8 mouse cellular contexts compared by ENCODE assay signal in the genomic region with DNA sequence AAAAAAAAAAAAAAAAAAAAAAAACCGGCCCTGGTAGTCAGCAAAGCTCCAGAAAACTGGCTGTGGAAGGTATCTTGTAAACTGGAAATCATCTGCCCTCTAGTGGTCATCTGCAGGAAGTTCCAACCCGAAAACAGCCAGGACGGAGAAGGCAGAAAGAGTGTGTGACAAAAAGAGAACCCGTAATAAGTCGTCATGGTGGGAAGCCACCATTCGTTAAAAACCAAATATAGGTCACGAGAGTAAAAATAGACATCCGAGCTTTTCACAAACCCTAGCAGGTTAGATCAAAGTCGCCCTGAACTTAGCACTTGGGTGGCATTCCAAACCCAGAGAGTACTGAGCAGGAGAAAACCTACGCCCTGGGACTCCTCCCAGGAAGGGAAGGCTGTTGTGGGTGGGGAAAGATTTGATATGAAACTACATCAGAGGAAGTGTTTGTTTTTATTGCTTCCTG. TPM values are rescaled to one million over a fixed set of nuclear protein-coding genes. Genes with fewer than 3 reads are reported as not detected.
DNase-seq lines count a peak whose midpoint lies in the region; ATAC-seq and TF ChIP-seq lines count a peak whose summit lies in the region.

No protein-coding gene starts in this region.

- no peak for TF ChIP-seq POLR2A in thymus, adult 2 months (IDR thresholded peaks at IDR 0.05; ENCODE audit: control insufficient read depth, extremely low read depth, insufficient read depth, low read length, poor library complexity)

- H3K4me1 ChIP-seq in G1E (ENCODE audit: insufficient read depth, low read depth, low read length) = no peaks in the 10 kb centered on the region
- peaks cover 12% of the 10 kb centered on the region for H3K4me1 ChIP-seq in heart, embryonic 16.5 days (ENCODE audit: control insufficient read depth, insufficient read depth, low read length)
- H3K4me1 ChIP-seq in liver, embryonic 14.5 days (replicated peaks; ENCODE audit: control insufficient read depth in 2 of 2, insufficient read depth in 2 of 2, low read length in 1 of 2) = peaks cover 0 to 6% of the 10 kb centered on the region in 2 experiments; a peak in 1 of 4 replicates
- H3K4me1 ChIP-seq in thymus, adult 2 months (replicated peaks; ENCODE audit: control insufficient read depth, insufficient read depth, low read length) = peaks cover 15% of the 10 kb centered on the region

- WGBS in heart, embryonic 16.5 days = 7% methylated on average over 10 of the region's 10 CpGs
- WGBS in liver, embryonic 14.5 days (ENCODE audit: insufficient replicate concordance) = 7% methylated on average over 10 of the region's 10 CpGs
- WGBS in thymus, adult 2 months = 1% methylated on average over 10 of the region's 10 CpGs

- H3K4me2 ChIP-seq in heart, embryonic 16.5 days (ENCODE audit: low read depth, low read length) = peak overlapping the region; percentile 65
- peak overlapping the region; percentile 28; the same call in 1 of the 2 replicates for H3K4me2 ChIP-seq in liver, embryonic 14.5 days (ENCODE audit: low read depth)

- peak overlapping the region; percentile 53; the same call in 1 of the 2 replicates for H3K9ac ChIP-seq in heart, embryonic 16.5 days (ENCODE audit: low read length)
- H3K9ac ChIP-seq in liver, embryonic 14.5 days (replicated peaks) = no peak overlapping the region

- ATAC-seq in G1E (ENCODE audit: extremely low read depth, insufficient number of reproducible peaks, low FRiP score, poor library complexity, severe bottlenecking) = 0 out of 2 replicates have a peak, but pooled peaks have one; percentile 28
- peak; percentile 56 for ATAC-seq in heart, embryonic 16.5 days (replicated peaks; ENCODE audit: extremely low read depth, insufficient read depth, low FRiP score)
- ATAC-seq in liver, embryonic 14.5 days (ENCODE audit: insufficient read depth) = no peak

- H3K27ac ChIP-seq in heart, embryonic 16.5 days (ENCODE audit: low read length) = peak overlapping the region; percentile 82
- no peak overlapping the region for H3K27ac ChIP-seq in liver, embryonic 14.5 days
- peak overlapping the region; percentile 53; the same call in 1 of the 2 replicates for H3K27ac ChIP-seq in thymus, adult 2 months (ENCODE audit: control insufficient read depth, insufficient read depth, low read length)

- TF ChIP-seq EP300 in liver, embryonic 14.5 days (IDR thresholded peaks at IDR 0.05; ENCODE audit: low read depth) = no peak

- no peak overlapping the region for H3K4me3 ChIP-seq in G1E (ENCODE audit: low read depth, low read length)
- H3K4me3 ChIP-seq in heart, embryonic 16.5 days (ENCODE audit: low read length) = peak overlapping the region; percentile 38
- no peak overlapping the region for H3K4me3 ChIP-seq in liver, embryonic 14.5 days (ENCODE audit: insufficient read depth in 1 of 2, low read depth in 2 of 2, low read length in 2 of 2)
- peak overlapping the region; percentile 21 for H3K4me3 ChIP-seq in thymus, adult 2 months (ENCODE audit: control insufficient read depth, insufficient read depth, low read length)

- DNase-seq in G1E (ENCODE audit: low spot score) = peak; percentile 9
- DNase-seq in brain, embryonic 18.5 days (ENCODE audit: low read depth, low spot score) = peak; percentile 71
- peak; percentile 57 for DNase-seq in fibroblast of lung, adult 2 months (ENCODE audit: low read depth)
- DNase-seq in kidney, postnatal 25 days = peak; percentile 68 to 69
- peak; percentile 20 to 32 (median 32) for DNase-seq in liver, embryonic 14.5 days (ENCODE audit: low read depth in 3 of 3, low spot score in 3 of 3)
- DNase-seq in neural tube, embryonic 10.5 days (ENCODE audit: extremely low spot score, low spot score) = peak; percentile 49
- DNase-seq in thymus, adult 2 months = peak; percentile 71

- H3K9me3 ChIP-seq in G1E (replicated peaks) = no peaks in the 10 kb centered on the region
- H3K9me3 ChIP-seq in heart, embryonic 16.5 days (replicated peaks; ENCODE audit: control insufficient read depth, low read length) = peaks cover 6% of the 10 kb centered on the region; the same call in 1 of the 2 replicates
- no peaks in the 10 kb centered on the region for H3K9me3 ChIP-seq in liver, embryonic 14.5 days (ENCODE audit: control insufficient read depth, low read length)

- H3K27me3 ChIP-seq in G1E (ENCODE audit: insufficient read depth, low read length) = 0 out of 2 replicates have a peak, but pooled peaks cover 3% of the 10 kb centered on the region
- no peaks in the 10 kb centered on the region for H3K27me3 ChIP-seq in heart, embryonic 16.5 days (ENCODE audit: control insufficient read depth, insufficient read depth, low read length)
- H3K27me3 ChIP-seq in liver, embryonic 14.5 days (ENCODE audit: control insufficient read depth, insufficient read depth, low read length) = no peaks in the 10 kb centered on the region
- H3K27me3 ChIP-seq in thymus, adult 2 months (ENCODE audit: control insufficient read depth, insufficient read depth, low read length) = no peaks in the 10 kb centered on the region

- TF ChIP-seq CTCF in G1E (IDR thresholded peaks at IDR 0.05; ENCODE audit: low read depth, low read length) = peak; percentile 28; the same call in 1 of the 2 replicates
- peak; percentile 70 for TF ChIP-seq CTCF in liver, embryonic 14.5 days (IDR thresholded peaks at IDR 0.05; ENCODE audit: low read depth)
- no peak for TF ChIP-seq CTCF in thymus, adult 2 months (IDR thresholded peaks at IDR 0.05; ENCODE audit: borderline replicate concordance, control insufficient read depth, extremely low read depth, insufficient read depth, low read length, poor library complexity)

- no peaks in the 10 kb centered on the region for H3K36me3 ChIP-seq in G1E (replicated peaks)
- no peaks in the 10 kb centered on the region for H3K36me3 ChIP-seq in heart, embryonic 16.5 days (ENCODE audit: control insufficient read depth, insufficient read depth)
- no peaks in the 10 kb centered on the region for H3K36me3 ChIP-seq in liver, embryonic 14.5 days (replicated peaks; ENCODE audit: control insufficient read depth, insufficient read depth, low read depth)
- no peaks in the 10 kb centered on the region for H3K36me3 ChIP-seq in thymus, adult 2 months (ENCODE audit: control insufficient read depth, insufficient read depth, low read length)

RNA-seq across cellular contexts. Expression of a gene that starts 45.9 kb away (rescaled TPM):
- total RNA-seq in G1E (2014; fragmentation: Nextera tagmentation) (not detected in 2 replicates), G1E (2017) (not detected in 2 replicates)
- polyA plus RNA-seq in G1E (2012) = not detected in 2 replicates
- 1.6 and 2.2 TPM in 2 replicates for polyA plus RNA-seq in heart, embryonic 16.5 days (2015; fragmentation: Nextera tagmentation; extraction: Ambion mirVana)
- polyA plus RNA-seq in liver, embryonic 14.5 days (2012; rRNA removed) = not detected in 2 replicates
- not detected in 2 replicates for polyA plus RNA-seq in liver, embryonic 14.5 days (2014; fragmentation: Nextera tagmentation; extraction: Ambion mirVana)
- polyA plus RNA-seq in thymus, adult 2 months (2012; rRNA removed) = 4.1 and 4.7 TPM in 2 replicates

Comparison
In these comparisons a context has a peak if more than half of its experiments do, and no peak if none do; other contexts are left out.
1. DNase-seq: peak in every context shown above with its lines; median percentile 71 in brain, embryonic 18.5 days; 71 in thymus, adult 2 months; 68 in kidney, postnatal 25 days; 57 in fibroblast of lung, adult 2 months; 49 in neural tube, embryonic 10.5 days; 32 in liver, embryonic 14.5 days; 9 in G1E.
2. H3K4me3 ChIP-seq: peak in heart, embryonic 16.5 days (single experiment) and thymus, adult 2 months (single experiment); none in G1E (single experiment) and liver, embryonic 14.5 days (0 of 2).